Mouse (Mus musculus) lung, embryonic 15.5 days (tissue): ENCODE data around the gene Ces2f. TPM values are rescaled to one million over a fixed set of nuclear protein-coding genes. Genes with fewer than 3 reads are reported as not detected.

ENCODE experiments used
- ATAC-seq: fragments of 200-750 bp; cut with Nextera tagmentation; 2 replicates; pipeline ENCODE4 v1.8.0; 2017; ENCODE audit warnings: moderate number of reproducible peaks, borderline replicate concordance; ENCODE audit not compliant: low FRiP score, low TSS enrichment; ENCODE audit errors: extremely low read depth
- H3K27ac ChIP-seq: fragments of 300-500 bp; sonication (generic); 2 replicates; pipeline ENCODE4 v1.5.1; 2015; ENCODE audit warnings: moderate library complexity, mild to moderate bottlenecking, inconsistent platforms
- H3K27me3 ChIP-seq: fragments of 300-500 bp; sonication (generic); 2 replicates; pipeline ENCODE4 v1.6.1; 2015; ENCODE audit warnings: inconsistent platforms
- H3K36me3 ChIP-seq: fragments of 300-500 bp; sonication (generic); 2 replicates; pipeline ENCODE4 v1.6.1; 2015; ENCODE audit warnings: inconsistent platforms
- H3K4me1 ChIP-seq: fragments of 300-500 bp; sonication (generic); 2 replicates; pipeline ENCODE4 v1.6.1; 2015; ENCODE audit warnings: inconsistent platforms
- H3K4me2 ChIP-seq: fragments of 300-500 bp; sonication (generic); 2 replicates; pipeline ENCODE4 v1.6.1; 2015; ENCODE audit warnings: inconsistent platforms, mild to moderate bottlenecking, moderate library complexity
- H3K4me3 ChIP-seq: fragments of 300-500 bp; sonication (generic); 2 replicates; pipeline ENCODE4 v1.5.1; 2015; ENCODE audit warnings: mild to moderate bottlenecking, inconsistent platforms
- H3K9ac ChIP-seq: fragments of 300-500 bp; sonication (generic); 2 replicates; pipeline ENCODE4 v1.6.1; 2015; ENCODE audit warnings: inconsistent platforms
- H3K9me3 ChIP-seq: fragments of 300-500 bp; sonication (generic); 2 replicates; pipeline ENCODE4 v1.6.1; 2016; ENCODE audit warnings: inconsistent platforms
- WGBS: fragments of 180-500 bp; shearing (Covaris S2); methylation state at CpG from one replicate; pipeline ENCODE4 v1.1.7; 2015; 5-methylcytosine and 5-hydroxymethylcytosine counted together
- polyA plus RNA-seq: library from polyadenylated mRNA; unstranded; fragments of >200 nt; fragmentation: Nextera tagmentation; extraction: Ambion mirVana; gene quantifications from 2 replicates; pipeline ENCODE4 v1.2.1, GENCODE M21; 2015

Gene Ces2f
- polyA plus RNA-seq, 1 experiment from 2014 or later, result not detected

DNA sequence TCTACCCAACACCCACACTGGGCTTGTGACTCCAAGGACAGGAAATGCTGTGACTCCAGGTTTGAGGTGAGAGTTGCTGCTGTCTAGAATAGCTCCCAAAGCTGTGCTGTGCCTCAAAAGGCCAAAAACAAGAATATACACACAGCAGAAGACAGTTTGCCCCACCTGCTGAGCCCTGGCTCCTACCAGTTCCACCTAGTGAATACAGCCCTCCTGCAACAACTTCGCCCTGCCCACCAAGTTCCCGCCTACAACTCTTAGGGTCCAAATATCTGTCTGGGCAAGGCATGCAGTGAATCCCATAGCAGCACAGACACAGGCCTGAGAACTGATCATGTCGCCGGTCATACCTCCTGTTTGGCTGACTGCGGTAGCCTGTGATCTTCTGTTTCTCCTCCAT, 37.0 kb downstream of the Ces2f start:
- Histone ChIP-seq H3K4me3 (no peak overlapping the region), H3K4me2 (no peak overlapping the region), H3K27ac (no peak overlapping the region), H3K27me3 (no peaks in the 10 kb centered on the region), H3K36me3 (no peaks in the 10 kb centered on the region), H3K4me1 (no peaks in the 10 kb centered on the region), H3K9me3 (no peaks in the 10 kb centered on the region; the same call in 1 of the 2 replicates), H3K9ac (no peak overlapping the region)
- no peak for ATAC-seq
- WGBS, result 89% methylated on average over 5 of the region's 5 CpGs

DNA sequence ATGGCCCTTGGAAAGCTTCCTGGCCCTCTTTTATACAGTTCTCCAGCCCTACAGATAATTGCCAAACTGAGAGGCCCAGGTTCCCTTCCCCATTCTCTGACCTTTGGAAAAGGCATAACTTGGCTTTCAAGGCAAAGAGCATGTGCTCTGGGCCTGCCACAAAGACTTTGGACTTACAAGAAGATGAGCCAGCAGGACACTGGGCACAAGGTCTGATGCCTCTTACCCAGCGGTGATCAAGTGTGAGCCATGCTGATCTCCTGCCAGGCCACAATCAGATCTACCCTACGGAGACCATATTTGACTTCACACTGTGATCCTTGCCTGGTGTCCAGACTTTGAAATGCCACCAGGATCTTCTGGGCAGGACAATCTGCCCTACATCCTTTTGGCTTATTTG, 37.8 kb downstream of the Ces2f start:
- no peaks in the 10 kb centered on the region for H3K4me1 ChIP-seq
- no peak overlapping the region for H3K27ac ChIP-seq
- ATAC-seq, result no peak
- no peak overlapping the region for H3K9ac ChIP-seq
- WGBS, result 95% methylated on average over 2 of the region's 2 CpGs
- H3K4me2 ChIP-seq, result no peak overlapping the region
- no peaks in the 10 kb centered on the region for H3K36me3 ChIP-seq
- H3K9me3 ChIP-seq, result no peaks in the 10 kb centered on the region; the same call in 1 of the 2 replicates
- H3K4me3 ChIP-seq, result no peak overlapping the region
- H3K27me3 ChIP-seq, result no peaks in the 10 kb centered on the region

DNA sequence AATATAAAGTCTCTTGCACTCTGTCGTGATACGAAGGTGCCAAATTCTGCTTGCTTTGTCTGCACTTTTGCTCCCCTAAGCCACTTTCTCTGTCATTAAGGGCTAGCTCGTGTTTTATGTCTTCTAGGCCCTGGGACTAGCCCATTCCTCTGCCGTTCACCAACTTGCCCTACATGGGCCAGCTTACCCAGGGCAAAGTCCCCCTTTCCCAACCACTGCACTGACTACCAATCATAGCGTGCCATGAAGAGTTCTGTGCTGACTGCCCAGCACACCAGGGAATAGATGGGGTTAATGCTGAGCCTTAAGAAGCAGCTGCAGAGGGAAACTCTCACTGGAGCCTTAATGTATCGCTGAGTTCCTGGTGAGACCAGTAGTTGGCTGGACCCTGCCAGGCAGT, 51.0 kb downstream of the Ces2f start:
- H3K9ac ChIP-seq, result no peak overlapping the region
- no peaks in the 10 kb centered on the region for H3K4me1 ChIP-seq
- no peak overlapping the region for H3K27ac ChIP-seq
- no peaks in the 10 kb centered on the region for H3K9me3 ChIP-seq
- ATAC-seq, result no peak
- H3K36me3 ChIP-seq, result no peaks in the 10 kb centered on the region
- H3K4me2 ChIP-seq, result no peak overlapping the region
- H3K27me3 ChIP-seq, result no peaks in the 10 kb centered on the region
- no peak overlapping the region for H3K4me3 ChIP-seq
- WGBS, result 74% methylated on average over 6 of the region's 6 CpGs

DNA sequence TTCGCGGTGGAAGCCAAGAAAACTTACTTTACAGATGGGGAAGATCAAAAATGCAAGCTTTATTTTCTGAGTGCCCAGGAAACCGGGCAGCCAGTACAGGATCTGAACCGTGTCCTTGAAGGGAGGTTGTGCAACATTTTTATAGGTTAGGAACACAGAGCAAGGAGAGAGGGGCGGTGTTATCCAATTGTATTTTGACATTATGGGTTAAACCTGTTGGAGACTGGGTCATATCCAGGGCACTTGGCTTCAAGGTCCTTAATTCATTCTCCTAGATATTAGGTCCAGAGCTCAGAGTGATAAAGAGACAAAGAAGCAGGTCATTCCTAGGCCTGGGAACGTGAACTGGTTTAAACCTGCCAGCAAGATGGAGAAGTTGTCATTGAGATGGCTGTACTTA, 52.0 kb downstream of the Ces2f start:
- H3K9ac ChIP-seq, result no peak overlapping the region
- H3K27ac ChIP-seq, result no peak overlapping the region
- no peaks in the 10 kb centered on the region for H3K4me1 ChIP-seq
- H3K9me3 ChIP-seq, result no peaks in the 10 kb centered on the region
- WGBS, result 80% methylated on average over 6 of the region's 6 CpGs
- no peak for ATAC-seq
- H3K27me3 ChIP-seq, result no peaks in the 10 kb centered on the region
- no peak overlapping the region for H3K4me2 ChIP-seq
- H3K4me3 ChIP-seq, result no peak overlapping the region
- no peaks in the 10 kb centered on the region for H3K36me3 ChIP-seq

DNA sequence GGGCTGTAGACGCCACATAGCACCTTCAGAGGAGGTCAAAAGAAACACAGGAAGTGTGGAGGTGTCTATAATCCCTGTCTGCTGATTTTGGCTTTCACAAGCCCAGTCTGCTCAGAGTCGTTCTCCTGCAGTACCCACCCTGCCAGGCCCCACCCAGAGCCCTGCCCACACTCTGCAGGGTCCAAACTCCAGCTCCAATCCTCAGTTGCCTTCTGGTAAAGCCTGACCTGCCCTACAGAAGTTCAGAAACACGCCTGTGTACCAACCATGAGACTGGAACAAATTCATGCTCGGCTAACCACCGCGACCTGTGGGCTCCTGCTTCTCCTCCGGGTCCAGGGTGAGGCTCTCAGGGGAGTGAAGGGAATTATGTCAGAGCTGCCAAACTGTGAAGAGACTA, 53.4 kb downstream of the Ces2f start, which contains the start of gene Ces2h:
Gene Ces2h, plus strand, starts transcription at position 268 of the 400 bp plus-strand sequence.
- WGBS, result 75% methylated on average over 7 of the region's 7 CpGs
- no peak within 1 kb of the TSS for H3K27ac ChIP-seq

More for the DNA sequence above, 53.4 kb downstream of the Ces2f start, which contains the start of gene Ces2h:
- H3K4me2 ChIP-seq, result no peak within 1 kb of the TSS
- no peaks in the 10 kb centered on the region for H3K4me1 ChIP-seq
- H3K9ac ChIP-seq, result no peak within 1 kb of the TSS
- no peaks in the 10 kb centered on the region for H3K27me3 ChIP-seq
- no peaks in the 10 kb centered on the region for H3K36me3 ChIP-seq
- H3K9me3 ChIP-seq, result no peaks in the 10 kb centered on the region
- ATAC-seq, result no peak
- H3K4me3 ChIP-seq, result no peak within 1 kb of the TSS

Other genes starting within 250 kb of the Ces2f start
- not detected in 2 replicates for gene Ces2a, start 213.4 kb upstream of the Ces2f start, polyA plus RNA-seq
- gene Ces2b, start 115.8 kb upstream of the Ces2f start, polyA plus RNA-seq, result 1.2 and 1.4 TPM in 2 replicates
- not detected in 2 replicates for gene Ces2c, start 100.3 kb upstream of the Ces2f start, polyA plus RNA-seq
- gene Ces2e, start 21.1 kb upstream of the Ces2f start, polyA plus RNA-seq, result 0.15 TPM in 1 of 2 replicates, not detected in the other
- 0.94 and 1.7 TPM in 2 replicates for gene Ces2g, start 14.4 kb downstream of the Ces2f start, polyA plus RNA-seq
- gene Ces2h, start 53.5 kb downstream of the Ces2f start, polyA plus RNA-seq, result not detected in 2 replicates
- gene Ces3a, start 101.2 kb downstream of the Ces2f start, polyA plus RNA-seq, result not detected in 2 replicates
- gene Ces3b, start 136.4 kb downstream of the Ces2f start, polyA plus RNA-seq, result not detected in 2 replicates
- gene Ces4a, start 184.4 kb downstream of the Ces2f start, polyA plus RNA-seq, result not detected in 2 replicates
- gene Cbfb, start 223.3 kb downstream of the Ces2f start, polyA plus RNA-seq, result 62.9 and 63.3 TPM in 2 replicates